Mouse (Mus musculus) thymus, adult 2 months (tissue): ENCODE measurements around the gene Dnah17.

Experiments used
- CTCF ChIP-seq: fragments of 200-500 bp; IDR thresholded peaks from 2 replicates; pipeline ENCODE4 v1.5.1; 2012; ENCODE audit warnings: mild to moderate bottlenecking, control low read depth, low read length, moderate library complexity, borderline replicate concordance; ENCODE audit not compliant: control insufficient read depth, poor library complexity, insufficient read depth; ENCODE audit errors: extremely low read depth
- POLR2A ChIP-seq: fragments of 200-500 bp; IDR thresholded peaks from 2 replicates; pipeline ENCODE4 v1.6.1; 2012; ENCODE audit warnings: mild to moderate bottlenecking, low read length, control low read depth, moderate library complexity; ENCODE audit not compliant: control insufficient read depth, poor library complexity, insufficient read depth; ENCODE audit errors: extremely low read depth

- TF ChIP-seq CTCF: no peak
- no peak for TF ChIP-seq POLR2A
These were observed 80.3 kb downstream of the Dnah17 start for GRCm38 (mm10) chr11:118050174-118050573.
